Mouse (Mus musculus): ENCODE measurements around the gene Rabggta. TPM values are rescaled to one million over a fixed set of nuclear protein-coding genes. Genes with fewer than 3 reads are reported as not detected.

The Rabggta gene
- total RNA-seq, 2 experiments from 2014 or later, result 10.9 to 12.8 TPM

- DNase-seq (ENCODE audit: low spot score in 2 of 2), result no peak
These were observed 12.8 kb upstream of the Rabggta start for GRCm38 (mm10) chr14:55734869-55735268.

DNA sequence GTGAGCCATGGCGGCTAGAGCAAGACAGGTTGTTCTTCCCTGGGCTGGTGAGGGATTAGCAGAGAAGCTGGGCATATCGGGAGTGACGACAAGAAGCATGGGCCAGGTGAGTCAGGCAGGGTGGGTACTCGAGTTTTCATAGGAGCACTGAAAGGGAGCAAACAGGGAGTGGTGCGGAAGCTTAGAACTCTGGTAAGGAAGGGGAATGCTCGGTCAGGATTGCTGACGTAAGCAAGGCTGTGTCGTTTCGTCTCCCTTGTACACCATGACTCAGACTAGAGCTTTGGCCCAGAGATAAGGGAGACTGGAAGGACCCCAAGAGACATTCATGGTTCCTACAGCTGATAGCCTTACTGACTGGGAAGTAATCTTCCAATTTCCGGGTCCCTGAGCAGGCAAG lies 11.8 kb upstream of the Rabggta start:
- DNase-seq (ENCODE audit: low spot score in 2 of 2), result no peak

- no peak for DNase-seq (ENCODE audit: low spot score in 2 of 2)
These were observed 8.5 kb upstream of the Rabggta start for GRCm38 (mm10) chr14:55730531-55731032.

DNA sequence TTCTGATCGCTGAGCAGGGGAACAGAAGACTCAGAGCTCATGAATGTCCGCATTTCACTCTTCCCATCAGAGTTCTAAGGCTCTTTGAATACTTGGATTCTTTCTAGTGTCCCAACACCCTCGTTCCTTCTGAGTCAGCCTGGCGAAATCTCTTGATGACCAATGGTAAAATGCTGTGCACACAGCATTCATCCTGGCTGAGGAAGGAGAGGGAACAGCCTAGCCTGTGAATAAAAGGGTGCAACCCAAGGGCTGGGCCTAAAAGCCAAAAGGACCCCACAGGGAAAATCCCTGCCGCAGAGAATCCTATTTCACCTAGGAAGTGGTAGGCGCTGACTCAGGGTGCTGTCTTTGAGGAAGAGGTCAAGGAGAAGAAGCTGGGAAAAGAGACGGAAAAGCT lies 8.1 kb upstream of the Rabggta start:
- no peak for DNase-seq (ENCODE audit: low spot score in 2 of 2)

DNA sequence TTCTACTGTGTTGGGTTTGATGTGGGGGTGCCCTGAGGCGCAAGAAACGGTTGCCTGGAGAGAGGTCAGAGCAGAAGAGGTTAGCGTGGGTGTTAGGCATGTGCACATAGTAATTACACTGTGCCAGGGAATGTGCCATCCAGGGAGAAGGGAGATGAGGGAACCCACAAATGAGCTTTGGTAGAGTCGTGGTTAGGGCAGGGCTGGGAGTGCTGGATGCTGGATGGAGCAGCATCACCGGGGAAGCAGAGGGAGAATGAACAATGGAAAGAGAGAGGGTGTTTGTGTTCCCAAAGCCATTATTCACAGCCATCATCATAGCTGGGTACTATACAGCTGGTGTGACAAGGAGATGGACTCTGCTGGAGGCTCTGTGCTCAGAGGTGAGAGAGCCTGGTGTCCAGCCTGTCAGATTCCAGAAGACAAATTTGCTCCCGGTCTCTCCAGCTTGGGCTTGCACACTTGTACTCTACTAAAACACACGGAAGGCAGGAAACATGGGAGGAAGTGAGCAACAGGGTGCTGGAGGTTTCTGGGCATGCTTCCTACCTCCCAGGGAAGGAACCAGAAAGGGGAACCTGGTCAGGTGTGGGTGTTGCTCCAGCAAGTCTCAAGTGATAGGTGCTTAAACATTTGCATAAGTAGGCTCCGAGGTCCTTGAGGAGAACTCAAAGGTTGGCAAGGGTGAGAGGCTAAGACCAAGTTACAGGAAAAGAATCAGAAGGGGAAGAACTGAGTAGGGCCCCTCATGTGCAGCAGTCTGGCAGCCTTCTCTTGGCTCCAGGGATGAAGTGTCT lies 6.0 kb upstream of the Rabggta start:
- DNase-seq (ENCODE audit: low spot score in 2 of 2), result no peak

DNA sequence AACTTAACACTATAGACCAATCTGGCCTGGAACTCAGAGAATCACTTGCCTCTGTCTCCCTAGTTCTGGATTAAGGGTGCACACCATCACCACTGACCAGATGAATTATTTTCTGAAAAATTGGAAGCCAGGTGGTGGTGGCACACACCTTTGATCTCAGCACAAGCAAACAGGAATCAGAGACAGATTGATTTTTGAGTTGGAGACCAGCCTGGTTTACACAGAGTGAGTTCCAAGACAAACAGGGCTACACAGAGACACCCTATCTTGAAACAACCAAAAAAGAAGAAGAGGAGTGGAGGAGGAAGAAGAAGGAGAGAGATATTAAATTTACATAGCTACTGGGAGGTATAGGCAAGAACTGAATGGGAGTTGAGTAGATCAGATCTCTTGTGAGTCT lies 4.2 kb upstream of the Rabggta start:
- no peak for DNase-seq (ENCODE audit: low spot score in 2 of 2)

GRCm38 (mm10) chr14:55724411-55724871 lies 2.4 kb upstream of the Rabggta start:
- DNase-seq (ENCODE audit: low spot score in 2 of 2), result no peak

- DNase-seq (ENCODE audit: low spot score in 2 of 2), result no peak
These were observed 1.4 kb upstream of the Rabggta start for GRCm38 (mm10) chr14:55723433-55723832.

- no peak for DNase-seq (ENCODE audit: low spot score in 2 of 2)
These were observed 429 bp upstream of the Rabggta start for GRCm38 (mm10) chr14:55722438-55722945.

GRCm38 (mm10) chr14:55721076-55721475 lies 987 bp downstream of the Rabggta start:
- DNase-seq (ENCODE audit: low spot score in 2 of 2), result no peak

DNA sequence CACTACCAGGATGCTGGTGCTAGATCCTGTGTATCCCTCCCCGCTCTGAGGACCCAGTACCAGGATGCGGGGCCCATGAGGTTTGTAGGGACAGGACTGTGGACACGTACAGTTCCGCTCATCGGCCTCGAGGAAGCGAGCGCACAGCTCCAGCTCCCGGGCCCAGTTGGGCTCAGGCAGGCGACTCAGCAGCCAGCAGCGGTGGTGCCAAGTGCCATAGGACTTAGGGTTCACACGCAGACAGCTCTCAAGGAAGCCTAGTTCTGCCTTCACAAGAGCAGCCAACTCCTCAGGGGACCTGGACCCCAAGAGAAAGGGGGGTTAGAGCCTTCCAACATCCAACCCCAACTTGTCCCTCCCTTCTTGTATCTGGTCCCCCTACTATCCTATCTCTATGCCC lies 1.4 kb downstream of the Rabggta start:
- no peak for DNase-seq (ENCODE audit: low spot score in 2 of 2)

DNA sequence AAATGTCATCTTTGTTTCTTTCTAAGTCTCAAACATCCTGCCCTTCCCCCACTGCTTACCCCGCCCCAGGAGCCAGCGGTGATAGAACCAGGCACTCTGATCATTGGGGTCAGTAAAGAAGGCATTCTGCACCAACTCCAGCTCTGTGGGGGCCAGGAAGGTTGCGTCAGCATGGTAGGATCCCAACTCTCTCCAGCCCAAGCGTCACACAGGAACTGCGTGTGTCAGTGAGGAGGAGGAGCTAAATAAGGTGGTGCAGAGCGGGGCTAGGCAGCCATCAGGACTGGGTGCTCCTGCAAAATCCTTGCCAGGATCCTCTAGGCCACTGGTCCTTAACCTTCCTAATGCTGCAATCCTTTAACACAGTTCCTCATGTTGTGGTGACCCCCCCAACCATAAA lies 2.3 kb downstream of the Rabggta start:
- DNase-seq (ENCODE audit: low spot score in 2 of 2), result no peak

GRCm38 (mm10) chr14:55716884-55717283 lies 5.2 kb downstream of the Rabggta start:
- no peak for DNase-seq (ENCODE audit: low spot score in 2 of 2)

DNA sequence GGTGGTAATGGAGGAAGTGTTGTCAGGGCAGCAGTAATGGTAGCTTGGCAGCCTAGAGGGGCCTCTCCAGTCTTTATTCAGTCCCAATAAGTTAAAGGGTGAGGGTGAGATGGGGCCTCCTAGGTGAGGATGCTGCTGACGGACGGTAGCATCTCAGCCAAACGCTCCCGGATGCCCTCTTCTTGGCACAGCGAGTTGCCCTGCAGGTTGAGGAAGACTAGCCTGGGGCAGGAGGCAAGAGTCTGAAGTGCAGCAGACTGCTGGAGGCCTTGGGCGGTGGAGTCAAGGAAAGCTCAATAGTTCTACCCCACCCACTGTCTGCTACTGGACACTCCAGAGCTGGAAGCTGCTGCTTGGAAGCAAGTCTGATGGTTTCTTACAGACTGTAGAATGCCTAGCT lies 5.8 kb downstream of the Rabggta start:
- DNase-seq (ENCODE audit: low spot score in 2 of 2), result no peak

- DNase-seq (ENCODE audit: low spot score in 2 of 2), result no peak
These were observed 7.2 kb downstream of the Rabggta start for GRCm38 (mm10) chr14:55714893-55715292.

DNA sequence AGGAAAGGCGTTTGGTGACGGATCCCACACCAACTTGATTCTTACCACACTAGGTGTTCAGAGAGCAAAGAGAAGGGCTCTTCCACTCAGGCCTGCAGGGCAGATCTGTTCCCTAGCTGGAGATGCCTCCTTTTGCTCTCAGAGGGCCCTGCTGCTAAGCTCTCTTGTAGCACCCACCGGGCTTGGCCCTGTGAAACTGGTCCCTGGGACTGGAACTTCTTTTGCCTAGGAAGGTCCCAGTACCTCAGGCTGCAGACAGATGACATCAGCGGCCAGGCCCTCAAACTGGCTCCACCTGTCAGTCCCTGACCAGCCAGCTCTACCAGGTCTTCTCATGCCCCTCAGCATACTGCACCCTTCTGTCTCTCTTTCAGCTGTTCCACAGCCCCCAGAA lies 8.3 kb downstream of the Rabggta start, which contains the start of gene Tgm1:
Tgm1 (minus strand) TSS at position 198 of the 394 bp plus-strand sequence.
- DNase-seq (ENCODE audit: low spot score in 2 of 2), result no peak

DNA sequence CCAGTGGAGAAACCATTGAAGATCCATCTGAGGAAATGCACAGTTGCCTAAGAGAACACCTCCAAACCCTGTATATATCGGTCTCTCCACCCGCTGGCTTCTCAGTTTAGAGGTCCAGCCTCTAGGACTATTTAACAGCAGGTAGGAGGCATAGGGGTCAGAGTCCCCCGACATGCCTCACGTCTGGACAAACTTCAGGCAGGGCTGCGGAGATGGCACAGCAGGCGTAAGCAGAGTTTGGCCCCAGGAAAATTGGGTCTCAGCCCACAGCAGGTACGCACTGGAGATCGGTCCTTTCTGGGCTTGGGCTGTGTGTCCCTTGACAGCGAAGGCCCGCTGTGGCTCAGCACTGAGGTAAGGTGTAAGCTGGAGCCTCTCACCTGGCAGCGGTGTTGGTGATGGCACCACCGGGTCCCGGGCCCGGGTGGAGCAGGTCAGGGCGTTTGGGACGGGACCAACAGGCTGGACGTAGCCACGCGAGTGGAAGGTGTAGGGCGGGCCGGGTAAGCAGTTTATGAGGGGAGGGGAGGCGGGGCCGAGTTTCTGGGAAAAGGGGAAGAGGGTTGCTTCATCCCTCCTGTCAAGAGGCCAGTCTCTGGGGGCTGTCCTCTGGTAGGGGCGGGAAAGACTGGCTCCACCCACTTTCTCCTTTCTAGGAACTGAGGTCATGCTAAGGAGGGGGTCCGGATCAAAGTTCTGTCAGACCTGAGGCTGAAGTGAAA lies 8.9 kb downstream of the Rabggta start:
- DNase-seq (ENCODE audit: low spot score in 2 of 2), result no peak

GRCm38 (mm10) chr14:55711786-55712185 lies 10.3 kb downstream of the Rabggta start:
- DNase-seq (ENCODE audit: low spot score in 2 of 2), result no peak

GRCm38 (mm10) chr14:55709509-55709908 lies 12.6 kb downstream of the Rabggta start:
- no peak for DNase-seq (ENCODE audit: low spot score in 2 of 2)

DNA sequence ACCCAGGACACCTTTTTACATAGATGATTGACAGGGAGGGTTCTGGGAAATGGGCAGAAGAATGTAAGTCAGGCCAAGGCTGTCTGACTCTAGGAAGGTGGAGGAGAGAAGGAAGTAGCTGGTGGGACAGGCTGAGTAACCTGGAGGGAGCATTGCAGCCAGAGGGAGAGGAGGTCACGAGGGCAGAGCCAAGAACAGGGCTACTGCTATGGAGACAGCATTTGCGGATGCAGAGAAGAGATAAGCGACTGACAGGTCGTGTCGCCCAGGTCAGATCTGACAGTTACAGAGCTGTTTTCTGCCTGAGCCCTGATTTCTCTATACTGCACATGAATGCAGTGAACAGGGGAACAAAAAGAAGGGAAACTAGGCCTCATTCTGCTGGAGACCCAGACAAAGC lies 14.7 kb downstream of the Rabggta start:
- no peak for DNase-seq (ENCODE audit: low spot score in 2 of 2)

GRCm38 (mm10) chr14:55706051-55706600 lies 15.9 kb downstream of the Rabggta start:
- DNase-seq (ENCODE audit: low spot score in 2 of 2), result no peak

DNA sequence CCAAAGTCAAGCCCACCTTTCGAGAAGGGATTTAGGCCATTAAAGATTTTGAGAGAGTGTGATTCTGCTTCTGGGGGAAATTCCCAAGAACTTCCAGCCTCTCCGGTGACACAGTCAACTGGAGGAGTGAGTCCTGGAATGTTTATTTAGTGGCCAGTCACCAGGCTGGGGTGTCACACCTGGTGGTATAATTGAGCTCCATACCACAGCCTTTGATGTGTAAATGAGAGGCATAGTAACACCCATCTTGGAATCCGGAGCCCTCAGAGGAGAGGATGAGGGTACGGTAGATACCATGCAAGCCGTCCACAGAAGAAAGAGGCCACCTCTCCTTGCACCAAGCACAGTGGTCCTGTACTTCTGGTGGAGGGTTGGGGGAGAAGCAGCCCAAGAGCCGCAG lies 19.3 kb downstream of the Rabggta start:
- no peak for DNase-seq (ENCODE audit: low spot score in 2 of 2)

Measured in gastrocnemius, postnatal 4 days (tissue).